Mouse (Mus musculus): Measurements from ENCODE around the gene Zfp523.

GRCm38 (mm10) chr17:28172690-28173089 is 4.2 kb upstream of the Zfp523 start:
- TF ChIP-seq CTCF (IDR thresholded peaks at IDR 0.05; ENCODE audit: low read depth) (no peak), EP300 (IDR thresholded peaks at IDR 0.05; ENCODE audit: low read depth) (no peak)

All from liver, embryonic 14.5 days (tissue).